Mouse (Mus musculus) thymus, adult 2 months (tissue): ENCODE data around the gene Gstt2. TPM values are rescaled to one million over a fixed set of nuclear protein-coding genes. Genes with fewer than 3 reads are reported as not detected.

Experiments
- DNase-seq: peaks from one replicate; pipeline ENCODE4 v3.0.0; 2021
- H3K27ac ChIP-seq: fragments of 200-500 bp; 2 replicates; pipeline ENCODE4 v1.5.1; 2012; ENCODE audit warnings: low read length, control low read depth; ENCODE audit not compliant: control insufficient read depth, insufficient read depth
- H3K27me3 ChIP-seq: fragments of 200-500 bp; 2 replicates; pipeline ENCODE4 v1.6.1; 2012; ENCODE audit warnings: mild to moderate bottlenecking, low read length, moderate library complexity, mixed read lengths; ENCODE audit not compliant: control insufficient read depth, insufficient read depth
- H3K36me3 ChIP-seq: fragments of 200-500 bp; 2 replicates; pipeline ENCODE4 v1.6.1; 2012; ENCODE audit warnings: mild to moderate bottlenecking, low read length, moderate library complexity; ENCODE audit not compliant: control insufficient read depth, insufficient read depth
- H3K4me1 ChIP-seq: fragments of 200-500 bp; replicated peaks from 2 replicates; pipeline ENCODE4 v1.6.1; 2012; ENCODE audit warnings: low read length; ENCODE audit not compliant: control insufficient read depth, insufficient read depth
- H3K4me3 ChIP-seq: fragments of 200-500 bp; 2 replicates; pipeline ENCODE4 v1.5.1; 2012; ENCODE audit warnings: mild to moderate bottlenecking, low read length, control low read depth, moderate library complexity; ENCODE audit not compliant: control insufficient read depth, insufficient read depth
- CTCF ChIP-seq: fragments of 200-500 bp; IDR thresholded peaks from 2 replicates; pipeline ENCODE4 v1.5.1; 2012; ENCODE audit warnings: mild to moderate bottlenecking, control low read depth, low read length, moderate library complexity, borderline replicate concordance; ENCODE audit not compliant: control insufficient read depth, poor library complexity, insufficient read depth; ENCODE audit errors: extremely low read depth
- POLR2A ChIP-seq: fragments of 200-500 bp; IDR thresholded peaks from 2 replicates; pipeline ENCODE4 v1.6.1; 2012; ENCODE audit warnings: mild to moderate bottlenecking, low read length, control low read depth, moderate library complexity; ENCODE audit not compliant: control insufficient read depth, poor library complexity, insufficient read depth; ENCODE audit errors: extremely low read depth
- WGBS: fragments of 180-500 bp; shearing (Covaris S2); methylation state at CpG from one replicate; pipeline ENCODE4 v1.1.7; 2018; 5-methylcytosine and 5-hydroxymethylcytosine counted together
- polyA plus RNA-seq: library from polyadenylated mRNA; depleted of rRNA; stranded (reverse); fragments of >200 nt; gene quantifications from 2 replicates; pipeline ENCODE4 v1.2.3, GENCODE M21; 2012

Gstt2 gene
- polyA plus RNA-seq, 1 experiment = 216 TPM

DNA sequence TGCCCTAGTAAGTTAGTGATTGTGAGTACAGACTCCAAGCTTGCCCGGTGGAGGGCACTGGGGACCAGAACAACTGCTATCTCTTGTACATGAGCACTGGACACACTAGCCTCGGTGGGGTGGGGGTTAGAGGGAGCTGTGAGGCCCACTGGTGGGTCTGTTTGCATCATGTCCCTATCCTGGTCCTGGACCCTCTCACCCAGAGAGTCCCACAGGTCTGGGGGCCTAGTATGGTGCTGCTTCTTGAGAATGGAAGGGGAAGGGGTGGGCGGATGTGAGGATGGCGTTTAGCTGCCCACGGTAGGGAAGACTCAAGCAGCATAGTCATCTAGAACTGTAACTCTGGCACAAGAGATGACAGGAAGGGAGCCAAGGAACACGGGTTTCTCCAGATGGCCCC lies 17.6 kb upstream of the Gstt2 start:
- WGBS = 85% methylated on average over 6 of the region's 6 CpGs

DNA sequence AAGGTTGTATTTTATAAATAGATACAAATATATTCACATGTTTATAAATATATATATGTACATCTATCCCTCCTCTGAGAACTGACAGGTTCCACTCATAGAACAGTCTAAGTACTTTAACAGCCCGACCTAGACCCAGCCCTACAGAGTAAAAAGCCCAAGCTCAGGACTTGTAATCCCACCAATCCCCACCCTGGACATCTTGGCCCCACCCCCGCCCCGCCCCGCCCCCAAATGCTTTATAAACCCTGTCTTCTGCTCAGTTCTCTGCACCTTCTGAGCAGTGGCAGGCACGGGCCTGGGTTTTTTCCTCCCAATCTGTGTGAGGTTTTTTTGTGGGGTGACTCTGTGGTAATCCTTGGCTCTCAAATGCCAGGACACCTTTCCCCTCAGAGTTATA lies 16.9 kb upstream of the Gstt2 start:
- Histone ChIP-seq H3K36me3 (no peaks in the 10 kb centered on the region), H3K27ac (no peak overlapping the region), H3K4me3 (no peak overlapping the region), H3K4me1 (peaks cover 4% of the 10 kb centered on the region), H3K27me3 (no peaks in the 10 kb centered on the region)
- no peak for DNase-seq
- TF ChIP-seq POLR2A (no peak), CTCF (no peak)
- WGBS = 82% methylated on average over 5 of the region's 5 CpGs

More for the DNA sequence above, 17.6 kb upstream of the Gstt2 start:
- no peak overlapping the region for H3K4me3 ChIP-seq
- TF ChIP-seq CTCF (no peak), POLR2A (no peak)
- DNase-seq = no peak
- H3K27me3 ChIP-seq = no peaks in the 10 kb centered on the region
- H3K27ac ChIP-seq = no peak overlapping the region
- peaks cover 7% of the 10 kb centered on the region for H3K4me1 ChIP-seq
- no peaks in the 10 kb centered on the region for H3K36me3 ChIP-seq

DNA sequence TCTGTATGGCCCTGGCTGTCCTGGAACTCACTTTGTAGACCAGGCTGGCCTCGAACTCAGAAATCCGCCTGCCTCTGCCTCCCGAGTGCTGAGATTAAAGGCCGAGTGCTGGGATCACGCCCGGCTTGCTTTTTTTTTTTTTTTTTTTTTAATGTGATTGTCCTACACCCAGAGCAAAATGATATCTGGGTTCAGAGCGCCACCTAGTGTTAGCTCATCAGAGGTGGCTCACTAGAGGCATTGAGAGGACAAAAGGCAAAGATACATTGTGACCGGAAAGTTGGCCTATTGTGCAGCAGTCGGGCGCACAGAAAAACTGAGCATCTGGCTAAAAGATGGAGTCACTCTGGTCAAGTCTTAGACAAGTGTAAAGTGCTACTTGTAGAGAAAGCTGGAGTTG lies 16.2 kb upstream of the Gstt2 start:
- WGBS = 31% methylated on average over 10 of the region's 10 CpGs
- TF ChIP-seq POLR2A (no peak), CTCF (no peak)
- no peaks in the 10 kb centered on the region for H3K27me3 ChIP-seq
- DNase-seq = peak; percentile 83
- H3K4me1 ChIP-seq = peaks cover 4% of the 10 kb centered on the region; the same call in 1 of the 2 replicates
- no peak overlapping the region for H3K27ac ChIP-seq
- H3K4me3 ChIP-seq = no peak overlapping the region
- no peaks in the 10 kb centered on the region for H3K36me3 ChIP-seq

DNA sequence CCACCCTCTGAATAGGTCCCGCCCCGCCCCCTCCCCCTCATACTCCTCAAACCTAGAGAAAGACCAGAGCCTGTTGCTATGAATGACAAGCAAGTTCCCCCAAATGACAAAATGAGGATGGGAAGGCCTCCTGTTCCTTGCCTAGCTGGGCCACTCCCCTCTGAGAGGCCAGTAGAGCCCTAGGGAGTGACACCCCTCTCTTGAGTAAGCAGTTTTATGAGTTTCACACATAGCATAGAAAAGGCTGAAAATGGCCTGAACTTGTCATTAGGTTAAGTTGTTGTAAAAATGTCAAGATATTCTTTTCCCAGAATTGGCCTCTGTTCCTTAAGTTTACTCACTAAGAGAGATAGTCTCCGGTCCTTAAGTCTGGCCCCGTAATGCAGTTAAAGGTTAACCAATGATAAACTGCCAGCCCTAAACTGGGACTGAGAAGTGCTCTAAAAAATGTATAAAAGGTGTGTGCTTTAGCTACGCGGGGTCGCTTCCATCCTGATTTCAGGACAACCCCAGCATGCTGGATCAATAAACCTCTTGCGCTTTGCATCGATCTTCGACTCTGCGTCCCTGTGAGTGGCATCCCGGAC lies 15.4 kb upstream of the Gstt2 start:
- H3K4me1 ChIP-seq = peaks cover 10% of the 10 kb centered on the region
- no peak overlapping the region for H3K27ac ChIP-seq
- WGBS = 98% methylated on average over 12 of the region's 12 CpGs
- H3K4me3 ChIP-seq = no peak overlapping the region
- H3K27me3 ChIP-seq = no peaks in the 10 kb centered on the region
- no peaks in the 10 kb centered on the region for H3K36me3 ChIP-seq
- TF ChIP-seq CTCF (no peak), POLR2A (no peak)
- DNase-seq = no peak

DNA sequence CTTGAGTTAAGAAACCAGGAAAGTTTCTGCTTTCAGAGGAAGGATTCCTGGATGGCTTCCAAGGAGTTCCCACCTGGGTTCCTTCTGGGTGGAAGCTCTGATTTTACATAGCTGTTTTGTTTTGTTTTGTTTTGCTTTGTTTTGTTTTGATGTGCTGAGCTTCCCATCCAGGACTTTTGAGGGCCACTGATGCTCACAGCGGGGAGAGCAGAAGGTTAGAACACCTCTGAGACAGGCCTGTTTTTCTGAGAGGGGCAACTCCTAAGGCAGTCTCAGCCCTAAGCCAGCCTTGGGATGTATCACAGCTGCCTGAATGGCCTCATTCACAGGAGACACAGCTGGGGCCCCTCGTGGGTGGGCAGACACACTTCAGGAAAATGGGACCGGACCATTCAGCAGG lies 14.5 kb upstream of the Gstt2 start:
- no peak overlapping the region for H3K27ac ChIP-seq
- H3K36me3 ChIP-seq = no peaks in the 10 kb centered on the region
- no peak for DNase-seq
- 85% methylated on average over 3 of the region's 3 CpGs for WGBS
- TF ChIP-seq CTCF (no peak), POLR2A (no peak)
- H3K27me3 ChIP-seq = no peaks in the 10 kb centered on the region
- H3K4me3 ChIP-seq = no peak overlapping the region
- H3K4me1 ChIP-seq = peaks cover 10% of the 10 kb centered on the region

DNA sequence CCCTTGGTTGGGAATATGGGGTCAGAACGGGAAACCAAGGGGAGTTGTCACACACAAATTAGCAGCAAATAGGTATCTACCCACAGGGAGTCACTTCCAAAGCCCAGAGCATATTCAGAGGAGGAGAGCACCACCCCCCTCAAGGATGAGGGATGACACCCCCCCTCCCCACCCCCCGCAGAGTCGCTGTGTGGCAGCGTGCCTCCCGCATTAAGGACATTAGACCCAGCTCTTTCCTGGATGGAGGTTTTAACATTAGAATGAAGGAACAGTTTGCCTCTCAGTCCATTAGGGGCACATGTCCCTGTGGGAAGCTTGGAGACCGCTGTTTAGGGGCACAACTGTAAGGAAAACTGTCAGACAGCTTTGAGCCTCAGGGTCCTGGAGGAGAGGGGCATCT lies 13.9 kb upstream of the Gstt2 start:
- DNase-seq = no peak
- Histone ChIP-seq H3K27me3 (no peaks in the 10 kb centered on the region), H3K4me3 (no peak overlapping the region), H3K4me1 (peaks cover 15% of the 10 kb centered on the region), H3K36me3 (no peaks in the 10 kb centered on the region), H3K27ac (no peak overlapping the region)
- no peak for TF ChIP-seq CTCF
- TF ChIP-seq POLR2A = no peak
- 66% methylated on average over 6 of the region's 6 CpGs for WGBS

DNA sequence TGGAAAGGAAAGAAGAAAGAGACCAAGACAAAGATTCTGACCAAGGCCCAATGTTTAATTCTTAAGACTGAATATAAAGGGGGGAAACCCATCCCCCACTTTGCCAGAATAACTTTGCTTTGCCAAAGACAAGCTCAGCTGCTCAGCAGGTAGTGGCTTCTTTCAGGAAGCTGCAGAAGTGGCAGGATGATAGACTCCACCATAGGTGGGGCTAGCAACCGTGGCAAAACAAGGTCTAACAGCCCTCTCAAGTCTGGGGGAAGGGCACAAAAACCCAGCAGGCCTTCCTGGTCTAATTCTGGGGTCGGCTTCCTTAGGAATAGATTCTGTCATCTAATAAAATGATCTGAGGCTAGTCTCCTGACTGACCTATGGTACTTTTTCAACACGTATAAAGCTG lies 11.2 kb upstream of the Gstt2 start:
- no peaks in the 10 kb centered on the region for H3K27me3 ChIP-seq
- no peak overlapping the region for H3K4me3 ChIP-seq
- no peak for TF ChIP-seq POLR2A
- no peak for TF ChIP-seq CTCF
- peaks cover 15% of the 10 kb centered on the region for H3K4me1 ChIP-seq
- WGBS = 29% methylated on average over 3 of the region's 3 CpGs
- H3K36me3 ChIP-seq = no peaks in the 10 kb centered on the region
- no peak overlapping the region for H3K27ac ChIP-seq
- DNase-seq = no peak
